ENCODE assay signal across 8 mouse cellular contexts in genomic region chr15:81935869-81936637, GRCm38 (mm10). TPM values are rescaled to one million over a fixed set of nuclear protein-coding genes. Genes with fewer than 3 reads are reported as not detected.
DNase-seq lines count a peak whose midpoint lies in the region; ATAC-seq and TF ChIP-seq lines count a peak whose summit lies in the region.

No protein-coding gene starts in this region.

- peak overlapping the region; percentile 49 for H3K4me3 ChIP-seq in kidney, embryonic 15.5 days (replicated peaks)
- H3K4me3 ChIP-seq in embryonic facial prominence, embryonic 11.5 days (ENCODE audit: low read depth, low read length): peak overlapping the region; percentile 44
- H3K4me3 ChIP-seq in hindbrain, embryonic 15.5 days: peak overlapping the region; percentile 60
- peak overlapping the region; percentile 70 for H3K4me3 ChIP-seq in midbrain, postnatal 0 days (ENCODE audit: low read depth, low read length)

- 48% methylated on average over 7 of the region's 7 CpGs for WGBS in kidney, embryonic 15.5 days
- 51% methylated on average over 7 of the region's 7 CpGs for WGBS in embryonic facial prominence, embryonic 11.5 days
- WGBS in hindbrain, embryonic 15.5 days: 55% methylated on average over 7 of the region's 7 CpGs
- WGBS in midbrain, postnatal 0 days: 58% methylated on average over 7 of the region's 7 CpGs

- H3K4me2 ChIP-seq in kidney, embryonic 15.5 days: peak overlapping the region; percentile 73
- H3K4me2 ChIP-seq in embryonic facial prominence, embryonic 11.5 days (ENCODE audit: low read depth, low read length): peak overlapping the region; percentile 86
- H3K4me2 ChIP-seq in hindbrain, embryonic 15.5 days: peak overlapping the region; percentile 72
- peak overlapping the region; percentile 70 for H3K4me2 ChIP-seq in midbrain, postnatal 0 days (ENCODE audit: low read depth, low read length, poor library complexity, severe bottlenecking)

- H3K27me3 ChIP-seq in kidney, embryonic 15.5 days: no peaks in the 10 kb centered on the region
- H3K27me3 ChIP-seq in embryonic facial prominence, embryonic 11.5 days (ENCODE audit: control insufficient read depth, insufficient read depth, low read length): no peaks in the 10 kb centered on the region; the same call in 1 of the 2 replicates
- H3K27me3 ChIP-seq in hindbrain, embryonic 15.5 days: no peaks in the 10 kb centered on the region
- no peaks in the 10 kb centered on the region for H3K27me3 ChIP-seq in midbrain, postnatal 0 days (ENCODE audit: insufficient read depth, low read length)

- DNase-seq in kidney, postnatal 10 days: no peak
- no peak for DNase-seq in embryonic facial prominence, embryonic 11.5 days (ENCODE audit: low spot score)
- DNase-seq in midbrain, postnatal 0 days (ENCODE audit: low spot score): no peak
- DNase-seq in urinary bladder, postnatal 36 days (ENCODE audit: low spot score in 2 of 2): no peak
- DNase-seq in layer of hippocampus, adult 9-11 months: no peak
- DNase-seq in cerebellum, postnatal 10 days: no peak

- no peak for TF ChIP-seq CTCF in midbrain, postnatal 0 days (IDR thresholded peaks at IDR 0.05)

- no peaks in the 10 kb centered on the region for H3K36me3 ChIP-seq in kidney, embryonic 15.5 days
- no peaks in the 10 kb centered on the region for H3K36me3 ChIP-seq in embryonic facial prominence, embryonic 11.5 days (replicated peaks; ENCODE audit: control insufficient read depth, insufficient read depth, low read depth, low read length)
- no peaks in the 10 kb centered on the region for H3K36me3 ChIP-seq in hindbrain, embryonic 15.5 days
- 0 out of 2 replicates have a peak, but pooled peaks cover 4% of the 10 kb centered on the region for H3K36me3 ChIP-seq in midbrain, postnatal 0 days (ENCODE audit: insufficient read depth, low read length)

- no peaks in the 10 kb centered on the region for H3K9me3 ChIP-seq in kidney, embryonic 15.5 days (replicated peaks)
- H3K9me3 ChIP-seq in embryonic facial prominence, embryonic 11.5 days (replicated peaks; ENCODE audit: control insufficient read depth, low read length): no peaks in the 10 kb centered on the region
- H3K9me3 ChIP-seq in hindbrain, embryonic 15.5 days: no peaks in the 10 kb centered on the region
- H3K9me3 ChIP-seq in midbrain, postnatal 0 days (ENCODE audit: low read length): no peaks in the 10 kb centered on the region

- peak overlapping the region; percentile 82 for H3K27ac ChIP-seq in kidney, embryonic 15.5 days
- H3K27ac ChIP-seq in embryonic facial prominence, embryonic 11.5 days (replicated peaks; ENCODE audit: low read depth, low read length): no peak overlapping the region
- H3K27ac ChIP-seq in hindbrain, embryonic 15.5 days (replicated peaks): peak overlapping the region; percentile 92
- H3K27ac ChIP-seq in midbrain, postnatal 0 days (ENCODE audit: low read depth, low read length): peak overlapping the region; percentile 94

- peaks cover 44% of the 10 kb centered on the region for H3K4me1 ChIP-seq in kidney, embryonic 15.5 days
- peaks cover 5% of the 10 kb centered on the region for H3K4me1 ChIP-seq in embryonic facial prominence, embryonic 11.5 days (ENCODE audit: control insufficient read depth, insufficient read depth, low read length)
- peaks cover 38% of the 10 kb centered on the region for H3K4me1 ChIP-seq in hindbrain, embryonic 15.5 days (replicated peaks)
- H3K4me1 ChIP-seq in midbrain, postnatal 0 days (ENCODE audit: insufficient read depth, low read length): peaks cover 17% of the 10 kb centered on the region; the same call in 1 of the 2 replicates

- peak; percentile 16; the same call in 1 of the 2 replicates for ATAC-seq in kidney, embryonic 15.5 days (replicated peaks; ENCODE audit: low FRiP score)
- ATAC-seq in embryonic facial prominence, embryonic 11.5 days (replicated peaks; ENCODE audit: insufficient number of reproducible peaks, low FRiP score, low TSS enrichment, low read depth): 0 out of 2 replicates have a peak, but pooled peaks have one; percentile 5
- ATAC-seq in hindbrain, embryonic 15.5 days (ENCODE audit: low FRiP score, low read depth): peak; percentile 20; the same call in 1 of the 2 replicates
- ATAC-seq in midbrain, postnatal 0 days (ENCODE audit: low FRiP score): peak; percentile 19; the same call in 1 of the 2 replicates

- 0 out of 2 replicates have a peak overlapping the region, but pooled peaks have one; percentile 49 for H3K9ac ChIP-seq in kidney, embryonic 15.5 days
- H3K9ac ChIP-seq in embryonic facial prominence, embryonic 11.5 days (replicated peaks; ENCODE audit: low read length): peak overlapping the region; percentile 65
- H3K9ac ChIP-seq in hindbrain, embryonic 15.5 days: peak overlapping the region; percentile 76
- peak overlapping the region; percentile 83 for H3K9ac ChIP-seq in midbrain, postnatal 0 days (replicated peaks; ENCODE audit: low read length, poor library complexity, severe bottlenecking)

RNA-seq across cellular contexts. Expression of gene Csdc2, which starts 0.5 kb away (rescaled TPM):
- 24.7 and 30.7 TPM in 2 replicates for polyA plus RNA-seq in kidney, embryonic 15.5 days (2015; fragmentation: Nextera tagmentation; extraction: Ambion mirVana)
- 5.5 and 8.4 TPM in 2 replicates for polyA plus RNA-seq in embryonic facial prominence, embryonic 11.5 days (2014; fragmentation: Nextera tagmentation; extraction: Ambion mirVana)
- polyA plus RNA-seq in hindbrain, embryonic 15.5 days (2015; fragmentation: Nextera tagmentation; extraction: Ambion mirVana): 213 and 253 TPM in 2 replicates
- 172 and 196 TPM in 2 replicates for total RNA-seq in midbrain, postnatal 0 days (2014; rRNA removed)
- 323 and 327 TPM in 2 replicates for polyA plus RNA-seq in midbrain, postnatal 0 days (2015; fragmentation: Nextera tagmentation; extraction: Ambion mirVana)

RNA-seq across cellular contexts. Expression of gene Polr3h, which starts 10.0 kb away (rescaled TPM):
- polyA plus RNA-seq in kidney, embryonic 15.5 days (2015; fragmentation: Nextera tagmentation; extraction: Ambion mirVana): 80.1 and 80.8 TPM in 2 replicates
- polyA plus RNA-seq in embryonic facial prominence, embryonic 11.5 days (2014; fragmentation: Nextera tagmentation; extraction: Ambion mirVana): 60.3 and 63.5 TPM in 2 replicates
- polyA plus RNA-seq in hindbrain, embryonic 15.5 days (2015; fragmentation: Nextera tagmentation; extraction: Ambion mirVana): 87.3 and 92.0 TPM in 2 replicates
- 46.5 and 49.5 TPM in 2 replicates for total RNA-seq in midbrain, postnatal 0 days (2014; rRNA removed)
- polyA plus RNA-seq in midbrain, postnatal 0 days (2015; fragmentation: Nextera tagmentation; extraction: Ambion mirVana): 77.0 and 80.3 TPM in 2 replicates

RNA-seq across cellular contexts. Expression of gene Pmm1, which starts 24.7 kb away (rescaled TPM):
- polyA plus RNA-seq in kidney, embryonic 15.5 days (2015; fragmentation: Nextera tagmentation; extraction: Ambion mirVana): 28.8 and 35.3 TPM in 2 replicates
- polyA plus RNA-seq in embryonic facial prominence, embryonic 11.5 days (2014; fragmentation: Nextera tagmentation; extraction: Ambion mirVana): 19.9 and 21.3 TPM in 2 replicates
- 102 and 108 TPM in 2 replicates for polyA plus RNA-seq in hindbrain, embryonic 15.5 days (2015; fragmentation: Nextera tagmentation; extraction: Ambion mirVana)
- 157 and 172 TPM in 2 replicates for total RNA-seq in midbrain, postnatal 0 days (2014; rRNA removed)
- 122 and 134 TPM in 2 replicates for polyA plus RNA-seq in midbrain, postnatal 0 days (2015; fragmentation: Nextera tagmentation; extraction: Ambion mirVana)

RNA-seq across cellular contexts. Expression of gene 1700029P11Rik, which starts 44.3 kb away (rescaled TPM):
- polyA plus RNA-seq in kidney, embryonic 15.5 days (2015; fragmentation: Nextera tagmentation; extraction: Ambion mirVana): not detected in 2 replicates
- polyA plus RNA-seq in embryonic facial prominence, embryonic 11.5 days (2014; fragmentation: Nextera tagmentation; extraction: Ambion mirVana): not detected in 2 replicates
- not detected in 2 replicates for polyA plus RNA-seq in hindbrain, embryonic 15.5 days (2015; fragmentation: Nextera tagmentation; extraction: Ambion mirVana)
- total RNA-seq in midbrain, postnatal 0 days (2014; rRNA removed): not detected in 2 replicates
- polyA plus RNA-seq in midbrain, postnatal 0 days (2015; fragmentation: Nextera tagmentation; extraction: Ambion mirVana): not detected in 2 replicates

RNA-seq across cellular contexts. Expression of gene Xrcc6, which starts 51.6 kb away (rescaled TPM):
- 83.3 and 87.0 TPM in 2 replicates for polyA plus RNA-seq in kidney, embryonic 15.5 days (2015; fragmentation: Nextera tagmentation; extraction: Ambion mirVana)
- 91.5 and 94.4 TPM in 2 replicates for polyA plus RNA-seq in embryonic facial prominence, embryonic 11.5 days (2014; fragmentation: Nextera tagmentation; extraction: Ambion mirVana)
- polyA plus RNA-seq in hindbrain, embryonic 15.5 days (2015; fragmentation: Nextera tagmentation; extraction: Ambion mirVana): 40.8 and 43.4 TPM in 2 replicates
- 25.6 and 28.3 TPM in 2 replicates for total RNA-seq in midbrain, postnatal 0 days (2014; rRNA removed)
- polyA plus RNA-seq in midbrain, postnatal 0 days (2015; fragmentation: Nextera tagmentation; extraction: Ambion mirVana): 23.2 and 28.2 TPM in 2 replicates
